Mouse (Mus musculus): ENCODE data around the gene Golim4. TPM values are rescaled to one million over a fixed set of nuclear protein-coding genes. Genes with fewer than 3 reads are reported as not detected.
"Not testable (repeated sequence)": the region's sequence is repeated elsewhere in the genome, so short reads cannot be mapped to it uniquely, and the experiment has no call there.

Gene Golim4
- polyA plus RNA-seq (2015; fragmentation: Nextera tagmentation; extraction: Ambion mirVana) = 32.9 and 33.5 TPM in 2 replicates

DNA sequence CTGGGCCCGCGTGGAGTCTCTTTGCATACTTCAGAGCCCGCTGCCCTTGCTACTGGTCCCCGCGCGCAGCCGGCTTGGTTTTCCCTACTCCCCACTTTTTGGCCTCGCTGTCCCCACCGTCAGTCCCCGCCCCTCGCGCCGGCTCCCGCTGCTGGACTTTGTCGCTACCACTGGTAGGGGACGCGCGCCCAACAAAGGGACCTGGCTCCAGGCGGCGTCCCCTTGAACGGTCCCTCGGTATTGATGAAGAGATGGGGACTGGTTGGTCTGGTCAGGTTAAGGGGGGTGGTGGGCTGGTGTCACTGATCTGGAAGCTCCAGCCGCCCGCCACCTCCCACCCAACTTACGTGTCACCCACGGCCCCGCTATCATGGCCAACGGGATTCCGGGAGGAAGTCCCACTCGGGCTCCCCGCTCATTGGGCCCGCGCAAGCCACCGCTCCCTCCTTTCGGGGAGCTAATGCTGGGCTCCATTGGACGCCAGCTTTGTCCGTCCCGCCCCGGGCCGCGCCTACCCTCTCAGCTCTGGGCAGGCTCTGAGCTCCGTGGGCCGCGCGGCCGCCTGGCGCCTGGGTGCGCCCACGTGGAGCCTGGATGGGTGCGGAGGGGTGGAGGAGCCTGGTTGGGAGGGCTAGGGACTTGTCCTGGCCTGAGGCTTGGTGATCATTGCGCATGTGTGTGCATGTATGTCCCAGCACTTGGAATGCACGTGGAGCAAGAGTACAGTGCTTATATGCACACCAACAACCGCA lies at the start of gene Golim4:
Gene Golim4 (minus strand): TSS at position 399 of the 752 bp plus-strand sequence.
- H3K4me1 ChIP-seq (replicated peaks) = peaks cover 39% of the 10 kb centered on the region
- H3K27me3 ChIP-seq = no peaks in the 10 kb centered on the region
- ATAC-seq (ENCODE audit: low FRiP score) = peak; percentile 100
- peak within 1 kb of the TSS; percentile 86 for H3K27ac ChIP-seq
- peak within 1 kb of the TSS; percentile 76 for H3K4me3 ChIP-seq
- no peaks in the 10 kb centered on the region for H3K9me3 ChIP-seq
- H3K4me2 ChIP-seq = peak within 1 kb of the TSS; percentile 89
- H3K9ac ChIP-seq = peak within 1 kb of the TSS; percentile 78
- WGBS = under 1% methylated on average over 50 of the region's 53 CpGs
- no peaks in the 10 kb centered on the region for H3K36me3 ChIP-seq

DNA sequence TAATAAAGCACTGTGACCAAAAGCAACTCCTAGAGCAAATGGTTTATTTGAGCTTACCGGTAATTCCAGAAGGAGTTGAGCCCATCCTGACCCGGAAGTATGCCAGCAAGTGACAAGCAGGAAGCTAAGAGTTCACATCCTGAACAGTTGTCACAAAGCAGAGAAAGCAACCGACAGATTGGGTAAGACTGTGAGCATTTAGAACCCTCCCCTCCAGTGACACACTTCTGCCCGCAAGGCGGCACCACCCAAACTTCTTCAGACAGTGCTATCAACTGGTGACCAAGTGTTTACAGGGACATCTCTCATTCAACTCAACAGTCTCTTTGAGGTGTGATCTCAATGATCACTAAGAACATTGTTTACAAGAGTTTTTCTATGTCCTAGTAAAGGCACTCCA lies 48.9 kb upstream of the Golim4 start:
- 89% methylated on average over 5 of the region's 5 CpGs for WGBS
- no peaks in the 10 kb centered on the region for H3K27me3 ChIP-seq
- no peaks in the 10 kb centered on the region for H3K36me3 ChIP-seq
- no peak overlapping the region for H3K9ac ChIP-seq
- H3K4me3 ChIP-seq = no peak overlapping the region
- no peak overlapping the region for H3K4me2 ChIP-seq
- no peak overlapping the region for H3K27ac ChIP-seq
- H3K9me3 ChIP-seq = no peaks in the 10 kb centered on the region
- H3K4me1 ChIP-seq (replicated peaks) = no peaks in the 10 kb centered on the region
- no peak for ATAC-seq (ENCODE audit: low FRiP score)

DNA sequence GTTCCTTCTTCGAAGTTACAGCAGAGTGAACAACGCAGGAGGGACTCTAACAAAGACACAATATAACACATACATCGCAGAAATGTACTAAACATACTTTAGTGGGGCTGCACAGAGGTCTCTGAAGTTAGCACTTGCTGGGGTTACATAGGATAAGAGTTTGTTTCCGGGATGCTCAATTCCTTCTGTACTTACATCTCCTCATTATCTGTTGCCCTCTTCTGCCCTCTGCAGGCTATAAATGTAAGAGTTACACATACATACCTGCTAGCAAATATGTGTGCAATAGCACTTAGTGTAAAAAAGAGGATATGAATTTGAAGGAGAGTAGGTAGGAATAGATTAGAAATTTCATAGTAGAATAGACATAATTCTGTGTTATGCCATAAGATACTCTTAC lies 44.4 kb upstream of the Golim4 start:
- 46% methylated on average over 4 of the region's 4 CpGs for whole genome bisulfite sequencing
- ATAC-seq (ENCODE audit: low FRiP score) = peak; percentile 72; the same call in 1 of the 2 replicates
- Histone ChIP-seq H3K4me1 (replicated peaks) (no peaks in the 10 kb centered on the region), H3K27ac (no peak overlapping the region), H3K9ac (no peak overlapping the region), H3K4me2 (no peak overlapping the region), H3K4me3 (no peak overlapping the region), H3K9me3 (no peaks in the 10 kb centered on the region), H3K27me3 (no peaks in the 10 kb centered on the region), H3K36me3 (no peaks in the 10 kb centered on the region)

DNA sequence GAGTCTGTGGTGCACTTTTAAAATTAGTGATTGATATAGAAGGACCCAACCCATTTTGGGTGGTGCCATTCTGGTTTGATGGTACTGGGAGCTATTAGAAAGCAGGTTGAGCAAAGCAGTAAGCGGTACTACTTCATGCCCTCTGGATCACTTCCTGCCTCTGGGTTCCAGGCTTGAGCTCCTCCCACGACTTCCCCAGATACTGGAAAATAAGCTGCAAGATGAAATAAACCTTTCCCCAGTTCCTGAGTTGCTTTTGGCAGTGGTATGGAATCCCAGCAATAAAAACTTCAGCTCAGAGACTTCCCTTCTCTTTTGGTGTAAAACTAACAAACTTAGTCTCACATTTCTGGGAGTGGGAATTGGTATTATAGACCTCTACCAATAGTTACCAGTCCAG lies 43.7 kb upstream of the Golim4 start:
- WGBS = 64% methylated on average over 2 of the region's 2 CpGs
- Histone ChIP-seq H3K9me3 (no peaks in the 10 kb centered on the region), H3K27ac (no peak overlapping the region), H3K4me1 (replicated peaks) (no peaks in the 10 kb centered on the region), H3K4me3 (no peak overlapping the region), H3K9ac (no peak overlapping the region), H3K4me2 (no peak overlapping the region), H3K36me3 (no peaks in the 10 kb centered on the region), H3K27me3 (no peaks in the 10 kb centered on the region)
- ATAC-seq (ENCODE audit: low FRiP score) = no peak

DNA sequence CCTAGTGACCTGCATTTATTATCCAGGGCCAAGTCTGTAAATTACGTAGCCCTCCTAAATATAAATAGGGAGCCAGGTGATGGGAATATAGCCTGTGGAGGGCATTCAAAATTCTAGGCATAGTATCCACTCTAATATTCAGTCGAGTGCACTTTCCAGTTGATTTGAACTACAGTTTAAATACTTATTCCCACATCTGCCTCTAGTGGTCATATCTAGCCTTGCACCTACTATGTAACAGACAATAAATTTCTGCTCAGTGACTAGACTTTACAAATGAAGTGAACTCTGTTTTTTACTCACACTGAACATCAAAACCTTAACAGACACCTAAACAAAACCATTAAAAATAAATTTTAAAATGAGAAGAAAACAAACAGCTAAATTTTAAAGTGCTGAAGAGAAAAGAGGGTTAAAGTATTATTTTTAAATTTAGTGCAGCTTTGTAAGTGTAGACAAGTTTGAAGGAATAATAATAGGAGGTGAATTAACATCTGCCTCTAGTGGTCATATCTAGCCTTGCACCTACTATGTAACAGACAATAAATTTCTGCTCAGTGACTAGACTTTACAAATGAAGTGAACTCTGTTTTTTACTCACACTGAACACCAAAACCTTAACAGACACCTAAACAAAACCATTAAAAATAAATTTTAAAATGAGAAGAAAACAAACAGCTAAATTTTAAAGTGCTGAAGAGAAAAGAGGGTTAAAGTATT lies 24.4 kb upstream of the Golim4 start:
- H3K4me2 ChIP-seq; H3K27me3 ChIP-seq; H3K9ac ChIP-seq; H3K4me3 ChIP-seq; H3K9me3 ChIP-seq; H3K4me1 ChIP-seq (replicated peaks); ATAC-seq (ENCODE audit: low FRiP score); H3K27ac ChIP-seq; H3K36me3 ChIP-seq: not testable (repeated sequence)
- WGBS = 85% methylated on average over 2 of the region's 2 CpGs

DNA sequence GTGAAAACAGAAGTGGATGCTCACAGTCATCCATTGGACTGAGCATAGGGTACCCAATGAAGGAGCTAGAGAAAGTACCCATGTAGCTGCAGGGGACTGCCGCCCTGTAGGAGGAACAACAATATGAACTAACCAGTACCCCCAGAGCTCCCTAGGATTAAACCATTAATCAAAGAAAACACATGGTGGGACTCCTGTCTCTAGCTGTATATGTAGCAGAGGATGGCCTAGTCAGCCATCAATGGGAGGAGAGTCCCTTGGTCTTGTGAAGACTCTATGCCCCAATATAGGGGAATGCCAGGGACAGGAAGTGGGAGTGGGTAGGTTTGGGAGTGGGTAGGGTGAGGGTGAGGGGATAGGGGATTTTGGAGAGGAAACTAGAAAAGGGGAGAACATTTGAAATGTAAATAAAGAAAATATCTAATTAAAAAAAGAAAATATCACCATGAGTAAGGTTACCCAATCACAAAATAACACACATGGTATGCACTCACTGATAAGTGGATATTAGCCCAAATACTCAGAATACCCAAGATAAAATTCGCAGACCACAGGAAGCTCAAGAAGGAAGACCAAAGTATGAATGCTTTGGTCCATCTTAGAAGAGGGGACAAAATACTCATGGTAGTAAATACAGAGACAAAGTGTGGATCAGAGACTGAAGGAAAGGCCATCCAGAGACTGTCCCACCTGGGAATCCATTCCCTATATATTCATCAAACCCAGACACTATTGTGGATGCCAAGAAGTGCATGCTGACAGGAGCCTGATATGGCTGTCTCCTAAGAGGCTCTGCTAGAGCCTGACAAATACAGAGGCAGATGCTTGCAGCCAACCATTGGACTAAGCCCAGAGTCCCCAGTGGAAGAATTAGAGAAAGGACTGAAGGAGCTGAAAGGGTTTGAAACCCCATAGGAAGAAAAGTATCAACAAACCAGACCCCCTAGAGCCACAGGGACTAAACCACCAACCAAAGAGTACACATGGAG lies 6.3 kb upstream of the Golim4 start:
- not testable (repeated sequence) for H3K9ac ChIP-seq; H3K27ac ChIP-seq; H3K27me3 ChIP-seq; H3K9me3 ChIP-seq; H3K4me3 ChIP-seq; ATAC-seq (ENCODE audit: low FRiP score); H3K36me3 ChIP-seq; H3K4me2 ChIP-seq; H3K4me1 ChIP-seq (replicated peaks)
- 96% methylated on average over 2 of the region's 2 CpGs for WGBS

DNA sequence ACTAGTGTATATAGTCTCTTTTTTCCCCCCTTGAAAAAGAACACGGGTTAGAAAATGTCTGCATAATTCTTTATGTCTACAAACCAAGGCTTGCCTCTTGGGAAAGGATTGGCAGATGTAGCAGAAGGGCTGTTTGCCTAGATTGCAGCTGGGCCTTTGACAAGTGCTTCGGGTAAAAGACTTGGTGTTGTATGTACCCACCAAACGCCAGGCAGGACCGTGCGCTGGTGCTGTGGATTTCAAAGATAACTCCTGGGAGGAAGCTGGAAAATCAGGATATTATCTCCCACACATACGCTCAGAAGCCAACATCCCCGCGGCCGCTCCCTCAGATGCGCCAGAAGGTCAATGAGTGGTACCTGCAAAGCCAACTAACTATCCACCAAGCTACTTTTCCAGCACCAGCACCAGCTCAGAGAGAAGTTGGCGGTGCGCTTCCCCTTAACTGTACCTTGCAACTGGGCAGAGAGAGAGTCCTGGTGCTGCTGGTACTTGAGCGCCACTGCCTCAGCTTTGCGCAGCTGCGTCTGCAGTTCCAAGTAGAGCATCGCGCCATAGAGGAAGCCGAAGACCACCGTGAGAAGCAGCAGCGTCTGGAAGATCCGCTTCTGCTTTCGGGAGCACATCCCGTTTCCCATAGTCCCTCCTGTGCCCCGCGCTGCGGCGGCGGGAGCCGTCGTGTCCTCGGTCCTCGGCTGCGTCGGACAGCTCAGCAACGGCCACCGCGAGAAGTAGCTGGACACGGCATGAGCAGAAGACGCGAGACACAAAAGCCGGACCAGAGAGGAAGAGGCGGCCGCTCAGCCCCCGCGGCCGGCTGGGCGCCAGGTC lies 873 bp downstream of the Golim4 start:
- Histone ChIP-seq H3K4me1 (replicated peaks) (peaks cover 39% of the 10 kb centered on the region), H3K27ac (peak overlapping the region; percentile 86)

DNA sequence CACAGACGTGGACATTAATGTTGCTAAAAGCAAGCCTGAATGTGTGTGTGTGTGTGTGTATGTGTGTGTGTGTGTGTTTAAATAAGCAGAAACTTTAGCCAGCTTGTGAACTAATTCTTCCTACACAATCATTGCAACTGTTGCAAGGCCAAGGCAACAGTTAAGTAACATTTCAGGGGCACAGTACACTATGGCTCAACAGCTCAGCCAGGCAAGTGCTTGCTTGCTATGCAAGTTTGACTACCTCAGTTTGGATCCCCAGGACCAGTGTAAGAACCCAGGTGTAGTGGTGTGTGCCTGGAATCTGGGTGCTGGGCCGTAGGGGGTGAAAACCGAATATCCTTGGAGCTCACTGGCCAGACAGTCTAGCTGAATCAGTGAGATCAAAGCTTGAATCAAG lies 2.6 kb downstream of the Golim4 start:
- ATAC-seq (ENCODE audit: low FRiP score) = no peak
- H3K9ac ChIP-seq = no peak overlapping the region
- WGBS = 75% methylated on average over 3 of the region's 3 CpGs

More for the DNA sequence above, 873 bp downstream of the Golim4 start:
- peak; percentile 36 for ATAC-seq (ENCODE audit: low FRiP score)
- Histone ChIP-seq H3K27me3 (no peaks in the 10 kb centered on the region), H3K36me3 (no peaks in the 10 kb centered on the region), H3K4me3 (peak overlapping the region; percentile 76), H3K9ac (peak overlapping the region; percentile 78), H3K9me3 (no peaks in the 10 kb centered on the region), H3K4me2 (peak overlapping the region; percentile 89)
- 3% methylated on average over 43 of the region's 47 CpGs for WGBS

DNA sequence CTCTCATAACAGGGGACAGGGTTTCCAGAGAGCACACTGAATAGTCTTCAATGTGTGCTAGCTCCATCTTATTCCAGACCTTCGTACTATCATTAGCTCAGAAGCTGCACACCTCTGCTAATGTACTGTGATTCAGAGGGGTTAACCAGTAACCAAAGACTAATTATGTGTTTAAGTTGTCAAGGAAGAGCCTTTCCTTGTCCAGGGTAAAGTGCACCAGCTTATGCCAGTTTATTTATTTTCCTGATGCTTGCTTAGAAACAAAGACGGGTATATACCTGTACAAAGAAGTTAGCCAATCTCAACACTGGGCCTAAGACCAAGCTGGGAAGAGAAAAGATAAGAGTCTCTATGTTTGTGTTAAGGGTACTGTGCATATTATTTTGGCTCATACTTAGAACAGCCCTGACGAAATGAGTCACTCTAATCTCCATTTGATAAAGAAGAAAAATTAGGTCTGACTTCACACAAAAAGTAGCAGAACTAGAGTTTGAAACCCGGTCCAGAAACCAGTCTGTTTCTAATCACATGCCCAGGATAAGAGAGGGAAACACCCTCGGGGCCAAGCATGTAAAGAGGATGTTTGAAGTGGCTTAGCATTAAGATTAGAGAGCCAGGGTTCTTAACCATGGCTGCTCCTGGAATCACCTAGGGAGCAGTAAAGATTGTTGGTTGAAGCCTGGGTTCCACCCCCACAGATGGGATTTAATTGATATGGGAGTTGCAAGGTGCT lies 4.3 kb downstream of the Golim4 start:
- no peak for ATAC-seq (ENCODE audit: low FRiP score)
- no peak overlapping the region for H3K9ac ChIP-seq
- peaks cover 39% of the 10 kb centered on the region for H3K4me1 ChIP-seq (replicated peaks)
- H3K27me3 ChIP-seq = no peaks in the 10 kb centered on the region
- no peaks in the 10 kb centered on the region for H3K36me3 ChIP-seq
- WGBS = 72% methylated on average over 5 of the region's 5 CpGs
- H3K9me3 ChIP-seq = no peaks in the 10 kb centered on the region
- H3K4me3 ChIP-seq = no peak overlapping the region
- no peak overlapping the region for H3K27ac ChIP-seq
- H3K4me2 ChIP-seq = no peak overlapping the region

More for the DNA sequence above, 2.6 kb downstream of the Golim4 start:
- Histone ChIP-seq H3K27ac (no peak overlapping the region), H3K27me3 (no peaks in the 10 kb centered on the region), H3K4me3 (peak overlapping the region; percentile 76), H3K36me3 (no peaks in the 10 kb centered on the region), H3K4me1 (replicated peaks) (peaks cover 39% of the 10 kb centered on the region), H3K9me3 (no peaks in the 10 kb centered on the region), H3K4me2 (peak overlapping the region; percentile 89)

DNA sequence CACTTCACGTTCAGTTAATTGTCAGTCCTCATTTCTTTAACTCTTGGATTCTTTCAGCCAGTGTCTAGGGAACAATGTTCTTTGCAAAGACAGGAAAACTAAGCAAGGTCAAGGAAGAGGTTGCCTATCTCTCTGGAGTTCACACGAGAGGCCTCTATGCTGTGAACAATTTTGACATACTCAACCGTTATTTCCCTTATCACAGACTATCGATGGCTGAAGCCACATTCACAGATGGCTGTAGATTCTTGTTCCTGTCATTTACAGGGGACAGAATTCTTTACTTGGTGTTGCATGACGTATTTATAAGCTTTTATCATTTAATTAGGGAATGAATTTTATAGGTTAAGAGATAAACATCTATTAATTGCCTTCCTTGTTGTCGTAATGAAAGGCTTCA lies 5.9 kb downstream of the Golim4 start:
- Histone ChIP-seq H3K9me3 (no peaks in the 10 kb centered on the region), H3K9ac (no peak overlapping the region), H3K27ac (no peak overlapping the region), H3K4me2 (no peak overlapping the region), H3K36me3 (peaks cover 5% of the 10 kb centered on the region; the same call in 1 of the 2 replicates), H3K27me3 (no peaks in the 10 kb centered on the region), H3K4me1 (replicated peaks) (peaks cover 35% of the 10 kb centered on the region), H3K4me3 (no peak overlapping the region)
- ATAC-seq (ENCODE audit: low FRiP score) = no peak
- WGBS = 79% methylated on average over 6 of the region's 6 CpGs

DNA sequence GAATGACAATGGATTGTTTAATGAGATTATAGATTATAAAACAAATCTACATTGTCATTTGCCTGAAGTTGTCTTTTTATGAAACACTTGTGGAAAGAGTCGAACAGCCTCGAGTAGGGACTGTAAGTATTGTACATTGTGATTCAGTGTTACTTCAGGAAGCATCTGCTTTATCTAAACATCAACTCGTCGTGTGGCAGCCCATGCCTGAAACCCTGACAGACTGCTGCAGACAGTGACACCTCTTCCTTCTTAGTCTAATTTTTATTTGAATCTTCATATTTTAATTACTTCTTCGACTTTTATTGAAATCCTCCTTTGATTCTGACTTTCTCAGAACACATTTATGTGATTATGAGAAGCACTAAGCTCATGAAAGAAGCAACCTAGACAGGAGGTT lies 7.4 kb downstream of the Golim4 start:
- 83% methylated on average over 5 of the region's 5 CpGs for WGBS
- Histone ChIP-seq H3K9me3 (no peaks in the 10 kb centered on the region), H3K27ac (no peak overlapping the region), H3K4me2 (no peak overlapping the region), H3K9ac (no peak overlapping the region), H3K36me3 (peaks cover 5% of the 10 kb centered on the region; the same call in 1 of the 2 replicates), H3K4me3 (no peak overlapping the region), H3K27me3 (no peaks in the 10 kb centered on the region), H3K4me1 (replicated peaks) (peaks cover 20% of the 10 kb centered on the region)
- ATAC-seq (ENCODE audit: low FRiP score) = no peak

Measured in hindbrain, embryonic 13.5 days (tissue).